Mouse (Mus musculus) lung, postnatal 25 days (tissue): ENCODE measurements around the gene Scn8a.

ENCODE experiments used
- DNase-seq: peaks from one replicate; pipeline ENCODE4 v3.0.0; 2022; ENCODE audit warnings: low spot score

The Scn8a gene

DNA sequence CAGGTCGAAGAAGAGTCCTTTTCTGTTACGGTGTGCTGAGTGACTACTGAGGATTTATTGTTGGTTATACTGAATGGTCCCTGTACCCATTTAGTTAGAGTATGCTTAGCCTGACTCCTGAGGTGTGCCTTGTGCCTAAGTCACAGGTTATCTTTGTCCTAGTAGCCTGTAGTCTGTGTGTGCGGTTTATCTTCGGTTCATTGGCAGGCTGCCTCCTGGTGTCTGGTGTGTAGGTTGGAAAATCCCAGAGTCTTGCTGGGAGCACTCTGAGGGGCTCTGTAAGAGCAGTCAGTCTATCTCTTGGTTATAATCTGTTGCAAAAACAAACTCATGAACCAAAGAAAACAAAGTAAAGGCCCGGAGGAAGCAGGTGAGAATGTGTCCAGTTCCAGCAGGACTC is 11.7 kb downstream of the Scn8a start:
- no peak for DNase-seq

DNA sequence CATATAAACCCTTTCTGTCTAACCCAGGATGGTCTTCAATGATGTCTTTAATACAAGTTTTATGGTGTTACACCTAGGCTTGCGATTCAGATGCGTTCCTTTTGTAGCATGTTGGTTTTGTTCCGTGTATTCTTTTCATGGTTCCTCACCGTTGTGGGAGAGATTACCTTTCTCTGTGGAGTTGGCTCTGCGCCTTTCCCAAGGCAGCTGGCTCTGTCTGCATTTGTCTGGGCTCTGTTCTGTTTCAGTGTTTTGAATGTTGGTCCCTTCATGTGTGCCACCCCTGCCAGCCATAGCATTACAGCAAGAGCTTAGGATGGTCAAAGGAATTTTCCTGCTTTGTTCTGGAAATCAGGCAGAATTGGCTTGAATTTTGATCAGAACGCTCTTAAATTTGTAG is 14.8 kb downstream of the Scn8a start:
- no peak for DNase-seq

DNA sequence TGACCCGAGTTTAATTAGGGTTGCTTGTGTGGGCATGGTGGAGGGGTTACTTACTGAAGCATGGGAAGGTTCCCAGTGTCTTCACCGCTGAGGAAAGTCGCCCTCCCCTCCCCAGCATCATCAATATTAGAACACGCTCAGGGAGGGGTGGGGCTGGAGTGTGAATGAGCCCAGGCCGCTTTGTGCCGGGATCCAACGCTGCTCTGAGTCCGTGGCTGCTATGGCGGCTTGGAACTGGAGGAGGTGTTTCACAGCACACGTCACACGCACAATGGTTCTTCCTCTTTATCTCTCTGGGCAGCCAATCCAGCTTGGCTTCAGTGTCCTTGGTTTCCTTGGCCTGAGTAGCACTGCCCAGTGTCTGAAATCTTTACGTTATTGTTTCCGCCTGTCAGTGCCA is 22.3 kb downstream of the Scn8a start:
- DNase-seq, result no peak

DNA sequence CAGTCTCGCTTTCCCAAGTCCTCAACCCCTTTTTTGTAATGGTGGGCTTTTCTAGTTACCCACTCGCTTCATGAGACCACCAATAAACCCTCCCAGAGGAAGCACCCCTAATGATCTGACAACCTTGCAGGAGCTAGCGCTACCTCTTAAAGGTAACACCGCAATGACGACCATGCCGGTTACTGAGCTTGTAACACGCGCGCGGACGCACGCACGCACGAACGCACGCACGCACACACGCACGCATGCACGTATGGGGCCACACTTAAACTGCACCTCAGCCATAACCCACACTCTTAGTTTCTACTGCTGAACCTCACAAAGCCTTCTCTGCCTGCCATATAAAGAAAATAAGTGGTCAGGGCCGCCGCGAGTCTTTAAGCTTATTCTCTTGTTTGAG is 26.8 kb downstream of the Scn8a start:
- DNase-seq, result no peak

DNA sequence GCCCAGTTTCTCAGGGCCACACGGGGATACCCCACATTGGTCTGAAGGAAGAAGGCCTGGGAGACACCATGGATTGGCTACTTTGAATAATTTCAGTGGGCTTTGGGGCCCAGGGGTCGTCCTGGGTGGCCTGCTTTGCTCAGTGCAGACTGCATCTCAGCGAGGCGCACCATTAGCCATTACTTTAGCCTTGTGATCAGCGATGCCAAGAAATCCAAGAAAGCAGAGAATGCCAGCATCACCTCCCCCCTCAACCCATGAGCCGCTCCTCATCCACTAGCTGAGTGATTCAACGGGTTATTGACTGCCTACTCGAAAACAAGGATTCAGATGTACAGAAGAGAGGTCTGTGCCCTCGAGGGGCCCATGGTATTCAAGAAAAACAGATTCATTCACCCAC is 34.2 kb downstream of the Scn8a start:
- DNase-seq, result no peak

GRCm38 (mm10) chr15:100905006-100905405 is 35.3 kb downstream of the Scn8a start:
- DNase-seq, result peak; percentile 48

DNA sequence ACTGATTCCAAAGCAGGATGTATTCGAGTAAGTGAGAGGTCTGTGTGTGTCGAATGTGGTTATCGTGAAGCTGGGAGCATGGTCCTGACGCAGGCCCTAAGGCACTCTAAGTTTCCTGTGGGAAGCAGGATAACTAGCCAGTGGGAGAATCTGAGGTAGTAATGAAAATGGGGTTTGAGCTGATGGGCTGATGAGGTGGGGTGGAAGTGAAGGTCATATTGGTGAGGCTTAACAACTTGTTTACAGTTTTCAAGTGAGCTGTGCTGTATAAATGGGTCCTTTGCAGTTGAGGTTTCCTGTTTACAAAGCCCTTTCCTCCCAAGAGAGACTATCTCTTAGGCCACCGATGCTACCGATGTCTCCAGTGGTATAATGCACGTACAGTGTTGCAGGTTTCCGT is 36.1 kb downstream of the Scn8a start:
- peak; percentile 14 for DNase-seq

DNA sequence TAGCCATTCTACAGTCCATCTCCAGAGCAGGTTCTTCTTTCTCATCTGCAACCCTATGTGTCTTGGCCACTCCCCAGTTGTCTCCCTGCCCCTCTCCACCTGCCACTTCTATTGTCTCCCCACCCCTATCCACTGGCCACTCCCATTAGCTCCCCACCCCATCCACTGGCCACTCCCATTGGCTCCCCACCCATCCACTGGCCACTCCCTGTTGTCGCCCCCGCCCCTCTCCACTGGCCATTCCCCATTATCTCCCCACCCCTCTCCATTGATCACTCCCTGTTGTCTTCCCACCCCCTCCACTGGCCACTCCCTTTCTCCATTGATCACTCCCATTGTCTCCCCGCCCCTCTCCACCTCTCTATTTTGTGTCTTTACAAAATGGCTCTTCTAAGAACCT is 39.2 kb downstream of the Scn8a start:
- DNase-seq, result no peak

- no peak for DNase-seq
These were observed 40.1 kb downstream of the Scn8a start for GRCm38 (mm10) chr15:100909734-100910163.

DNA sequence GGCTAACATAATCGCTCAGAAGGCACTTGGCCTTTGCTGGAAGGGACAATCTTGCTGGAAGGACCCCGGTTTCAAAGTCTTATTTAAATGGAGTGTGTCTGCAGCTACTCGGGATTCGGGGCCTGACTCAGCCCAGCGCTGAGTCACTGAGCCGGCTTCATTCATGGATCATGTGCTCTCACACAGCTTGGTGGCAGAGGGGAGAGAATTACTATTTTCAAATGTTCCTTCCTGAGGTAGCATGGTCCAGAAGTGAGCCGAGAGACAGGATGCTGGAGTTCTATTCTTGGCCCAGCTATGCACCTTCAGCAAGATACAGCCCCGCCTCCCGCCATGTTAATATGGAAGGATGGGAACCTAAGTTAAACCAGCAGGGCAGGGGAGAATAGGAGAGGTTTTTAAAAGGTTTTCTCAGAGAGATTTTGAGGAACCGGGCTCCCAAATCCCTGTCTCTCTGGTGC is 40.8 kb downstream of the Scn8a start:
- DNase-seq, result no peak

DNA sequence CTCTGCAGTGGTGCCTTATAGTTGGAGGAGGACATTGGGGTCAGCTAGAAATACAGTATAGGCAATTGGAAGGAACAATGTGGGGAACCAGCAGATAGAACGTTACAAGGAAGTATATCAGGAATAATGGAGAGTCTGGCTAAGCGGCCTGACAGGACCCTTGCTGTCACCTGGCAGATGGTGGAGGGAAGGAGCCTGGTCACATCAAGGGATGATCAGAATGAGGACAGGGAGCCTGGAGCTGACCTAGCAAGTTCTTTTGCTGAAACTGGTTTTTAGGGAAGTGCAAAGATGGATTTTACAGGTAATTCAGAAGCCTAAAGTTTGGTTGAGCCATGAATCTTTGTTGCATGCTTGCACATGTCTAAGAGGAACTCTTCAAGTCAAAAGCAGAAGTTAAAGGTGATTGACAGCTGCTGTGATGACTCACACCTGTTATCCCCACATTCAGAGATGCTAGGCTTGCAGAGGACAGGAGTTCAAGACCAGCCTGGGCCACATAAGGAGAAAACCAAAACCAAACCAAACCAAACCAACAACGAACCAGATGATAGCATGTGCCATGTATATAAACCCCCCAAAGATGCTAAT is 43.1 kb downstream of the Scn8a start:
- DNase-seq, result no peak

DNA sequence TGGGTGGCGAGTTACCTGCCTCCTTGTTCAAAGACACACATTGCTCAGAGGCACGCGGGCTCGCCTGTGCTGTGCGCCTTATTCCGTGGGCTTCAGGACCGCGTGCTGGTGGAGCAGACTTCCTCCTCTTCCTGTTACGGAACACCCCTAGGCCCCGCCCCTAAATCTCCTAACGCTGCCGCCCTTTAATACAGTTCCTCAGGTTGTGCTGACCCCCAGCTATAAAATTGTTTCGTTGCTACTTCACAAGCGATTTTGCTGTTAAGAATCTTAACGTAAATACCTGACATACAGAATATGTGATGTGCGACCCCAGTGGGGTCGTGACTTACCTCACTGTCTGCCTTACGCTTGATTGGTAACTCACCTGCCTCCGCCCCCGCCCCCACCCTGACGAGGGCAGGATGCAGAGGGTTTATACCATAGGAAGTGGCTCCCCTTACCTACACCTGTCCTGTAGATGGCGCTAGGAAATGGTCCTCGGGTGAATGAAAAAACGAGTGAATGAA is 45.1 kb downstream of the Scn8a start:
- DNase-seq, result peak; percentile 16

- DNase-seq, result no peak
These were observed 48.4 kb downstream of the Scn8a start for GRCm38 (mm10) chr15:100918046-100918445.

DNA sequence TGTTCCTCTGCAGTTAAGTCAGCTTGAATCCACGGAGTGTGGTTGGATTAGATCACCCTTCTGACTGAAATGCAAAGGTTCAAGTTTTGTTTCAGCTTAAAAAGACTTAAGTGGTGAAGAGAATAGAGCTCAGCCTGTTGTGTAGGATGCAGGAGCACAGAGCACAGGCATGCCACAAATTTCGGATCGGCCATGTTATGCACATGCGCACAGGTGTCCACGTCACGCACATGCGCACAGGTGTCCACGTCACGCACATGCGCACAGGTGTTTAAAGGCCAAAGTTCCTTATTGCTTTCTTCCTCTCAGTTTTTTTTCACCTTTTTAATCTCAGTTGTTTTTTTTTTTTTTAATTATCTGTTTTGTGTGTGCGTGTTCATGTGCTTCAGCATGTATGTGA is 52.6 kb downstream of the Scn8a start:
- no peak for DNase-seq

GRCm38 (mm10) chr15:100923476-100923875 is 53.8 kb downstream of the Scn8a start:
- DNase-seq, result peak; percentile 7

DNA sequence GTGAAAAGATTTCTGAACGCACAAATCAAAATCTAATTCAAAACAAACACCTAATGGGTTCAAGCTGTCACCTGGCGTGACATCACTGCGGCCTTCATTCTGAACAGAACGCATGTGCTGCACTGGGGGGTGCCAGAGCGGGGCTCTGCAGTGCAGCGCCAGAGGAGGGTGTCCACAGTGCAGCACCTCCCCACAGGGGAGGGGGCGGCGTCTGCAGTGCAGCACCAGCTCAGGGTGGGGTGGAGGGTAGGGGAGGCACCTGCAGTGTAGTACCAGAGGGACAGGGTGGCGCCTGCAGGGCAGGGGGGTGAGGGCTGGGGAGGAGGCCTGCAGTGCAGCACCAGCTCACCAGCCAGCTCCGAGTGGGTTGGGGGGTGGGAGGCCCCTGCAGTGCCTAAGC is 55.3 kb downstream of the Scn8a start:
- no peak for DNase-seq

DNA sequence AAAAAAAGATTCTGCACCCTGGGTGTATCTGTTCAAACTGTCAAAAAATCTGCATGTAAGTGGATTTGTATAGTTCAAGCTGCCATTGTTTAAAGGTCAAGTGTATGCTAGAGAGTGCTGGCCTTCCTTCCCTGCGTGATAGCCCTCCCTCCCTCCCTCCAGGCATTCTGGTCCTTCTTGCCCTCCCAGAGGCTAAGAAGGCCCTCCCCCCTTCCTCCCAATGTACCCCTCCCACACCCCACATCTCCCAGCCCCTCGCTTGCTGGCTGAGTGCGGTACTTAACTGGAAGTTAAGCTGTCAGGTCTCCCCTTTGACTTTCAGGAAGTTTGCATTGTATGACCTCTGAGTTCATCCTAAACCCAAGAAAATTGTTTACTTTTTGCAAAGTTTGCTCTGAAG is 60.8 kb downstream of the Scn8a start:
- DNase-seq, result no peak

- no peak for DNase-seq
These were observed 66.5 kb downstream of the Scn8a start for GRCm38 (mm10) chr15:100936176-100936575.

DNA sequence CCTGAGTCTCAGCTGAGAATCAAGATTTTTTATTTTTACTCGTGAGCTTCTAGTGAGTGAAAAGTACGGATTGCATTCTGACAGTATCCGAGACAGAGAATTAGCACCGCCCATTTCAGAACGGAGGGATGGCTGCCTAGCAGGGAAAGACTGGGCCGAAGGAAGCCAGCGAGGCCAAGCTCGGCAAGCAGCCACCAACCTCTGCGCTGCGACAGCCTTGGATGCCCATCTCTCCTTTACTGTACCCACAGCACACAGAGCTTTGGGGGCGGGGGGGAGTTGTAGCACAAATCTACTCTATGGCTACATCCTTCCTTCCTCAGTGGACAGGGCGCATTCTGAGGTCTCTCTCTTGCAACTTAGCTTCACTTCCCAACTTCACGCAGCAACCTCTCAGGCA is 78.7 kb downstream of the Scn8a start:
- DNase-seq, result no peak

GRCm38 (mm10) chr15:100949169-100949568 is 79.5 kb downstream of the Scn8a start:
- no peak for DNase-seq

- DNase-seq, result no peak
These were observed 81.8 kb downstream of the Scn8a start for GRCm38 (mm10) chr15:100951491-100951890.

- DNase-seq, result no peak
These were observed 82.6 kb downstream of the Scn8a start for GRCm38 (mm10) chr15:100952292-100952691.

- DNase-seq, result no peak
These were observed 83.2 kb downstream of the Scn8a start for GRCm38 (mm10) chr15:100952854-100953253.

- DNase-seq, result no peak
These were observed 84.3 kb downstream of the Scn8a start for GRCm38 (mm10) chr15:100953955-100954354.
